Mouse (Mus musculus) ES-E14 (cell line): ENCODE measurements around the gene Rag1.

Experiments
- CHD2 ChIP-seq: IDR thresholded peaks from 2 replicates; pipeline ENCODE4 v1.6.1; 2014; ENCODE audit warnings: mild to moderate bottlenecking, low read depth, low read length, inconsistent platforms
- HCFC1 ChIP-seq: IDR thresholded peaks from 2 replicates; pipeline ENCODE4 v1.6.1; 2012; ENCODE audit warnings: low read length, inconsistent platforms, borderline replicate concordance; ENCODE audit not compliant: insufficient read depth
- ZNF384 ChIP-seq: IDR thresholded peaks from 2 replicates; pipeline ENCODE4 v1.6.1; 2012; ENCODE audit warnings: low read depth, low read length, inconsistent platforms

DNA sequence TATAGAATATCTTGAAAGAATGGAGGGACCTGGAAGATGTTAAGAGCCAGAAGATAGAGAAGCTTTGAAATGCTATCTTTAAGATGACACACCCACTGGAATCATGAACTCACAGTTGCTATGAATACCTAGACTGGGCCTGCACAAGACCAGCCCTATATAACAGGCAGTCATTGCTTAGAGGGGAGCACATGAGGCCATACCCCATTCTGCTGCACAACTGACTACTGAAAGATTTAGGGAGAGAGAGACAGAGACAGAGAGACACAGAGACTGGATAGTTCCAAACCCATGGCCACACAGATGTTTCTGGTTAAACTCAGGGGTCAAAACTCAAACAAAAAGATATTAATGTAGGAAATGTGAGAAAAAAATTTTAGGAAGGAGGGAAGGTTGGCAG lies 22.1 kb downstream of the Rag1 start:
- TF ChIP-seq ZNF384 (no peak), HCFC1 (no peak), CHD2 (no peak)
